Mouse (Mus musculus) heart, embryonic 14.5 days (tissue): Measurements from ENCODE around the gene Ifitm2. TPM values are rescaled to one million over a fixed set of nuclear protein-coding genes. Genes with fewer than 3 reads are reported as not detected.

Source experiments
- ATAC-seq: fragments of 200-750 bp; cut with Nextera tagmentation; 2 replicates; pipeline ENCODE4 v1.8.0; 2017; ENCODE audit warnings: low read depth, moderate TSS enrichment; ENCODE audit not compliant: insufficient number of reproducible peaks, insufficient read depth, low FRiP score
- H3K27ac ChIP-seq, 2 experiments: fragments of 200-500 bp in 1 of 2; fragments of 300-500 bp in 1 of 2; sonication (generic) in 1 of 2; replicated peaks in 1 of 2; 2 replicates each; pipeline ENCODE4 v1.5.1; 2012 to 2014; ENCODE audit warnings: low read depth in 2 of 2, low read length in 2 of 2, control low read depth in 1 of 2, mild to moderate bottlenecking in 1 of 2, mixed read lengths in 1 of 2; ENCODE audit not compliant: control insufficient read depth in 1 of 2, insufficient read depth in 1 of 2
- H3K27me3 ChIP-seq: fragments of 300-500 bp; sonication (generic); 2 replicates; pipeline ENCODE4 v1.6.1; 2014; ENCODE audit warnings: mild to moderate bottlenecking, low read length, control low read depth; ENCODE audit not compliant: control insufficient read depth, insufficient read depth
- H3K36me3 ChIP-seq: fragments of 300-500 bp; sonication (generic); 2 replicates; pipeline ENCODE4 v1.6.1; 2014; ENCODE audit warnings: mild to moderate bottlenecking, control low read depth, low read length, mixed read lengths; ENCODE audit not compliant: control insufficient read depth, insufficient read depth
- H3K4me1 ChIP-seq, 2 experiments: fragments of 200-500 bp in 1 of 2; fragments of 300-500 bp in 1 of 2; sonication (generic) in 1 of 2; 2 replicates each; pipeline ENCODE4 v1.6.1; 2012 to 2014; ENCODE audit warnings: low read length in 2 of 2, control low read depth in 1 of 2, mixed read lengths in 1 of 2; ENCODE audit not compliant: control insufficient read depth in 2 of 2, insufficient read depth in 2 of 2
- H3K4me2 ChIP-seq: fragments of 300-500 bp; sonication (generic); 2 replicates; pipeline ENCODE4 v1.6.1; 2014; ENCODE audit warnings: mild to moderate bottlenecking, low read length
- H3K4me3 ChIP-seq, 2 experiments: fragments of 200-500 bp in 1 of 2; fragments of 300-500 bp in 1 of 2; sonication (generic) in 1 of 2; 2 replicates each; pipeline ENCODE4 v1.5.1; 2012 to 2014; ENCODE audit warnings: low read length in 2 of 2, mild to moderate bottlenecking in 2 of 2, control low read depth in 1 of 2, low read depth in 1 of 2, moderate library complexity in 1 of 2; ENCODE audit not compliant: control insufficient read depth in 1 of 2, insufficient read depth in 1 of 2
- H3K9ac ChIP-seq: fragments of 300-500 bp; sonication (generic); 2 replicates; pipeline ENCODE4 v1.6.1; 2014; ENCODE audit warnings: mild to moderate bottlenecking, low read length
- H3K9me3 ChIP-seq: fragments of 300-500 bp; sonication (generic); 2 replicates; pipeline ENCODE4 v1.6.1; 2016; ENCODE audit warnings: low read length, control low read depth; ENCODE audit not compliant: control insufficient read depth
- WGBS: fragments of 180-500 bp; shearing (Covaris S2); extraction: QIAGEN DNeasy Blood & Tissue Kit; methylation state at CpG from one replicate; pipeline ENCODE4 v1.1.7; 2014; 5-methylcytosine and 5-hydroxymethylcytosine counted together
- polyA plus RNA-seq: library from polyadenylated mRNA; unstranded; fragments of >200 nt; fragmentation: Nextera tagmentation; extraction: Ambion mirVana; gene quantifications from 2 replicates; pipeline ENCODE4 v1.2.1, GENCODE M21; 2014

Gene Ifitm2
- 615 and 692 TPM in 2 replicates for polyA plus RNA-seq

DNA sequence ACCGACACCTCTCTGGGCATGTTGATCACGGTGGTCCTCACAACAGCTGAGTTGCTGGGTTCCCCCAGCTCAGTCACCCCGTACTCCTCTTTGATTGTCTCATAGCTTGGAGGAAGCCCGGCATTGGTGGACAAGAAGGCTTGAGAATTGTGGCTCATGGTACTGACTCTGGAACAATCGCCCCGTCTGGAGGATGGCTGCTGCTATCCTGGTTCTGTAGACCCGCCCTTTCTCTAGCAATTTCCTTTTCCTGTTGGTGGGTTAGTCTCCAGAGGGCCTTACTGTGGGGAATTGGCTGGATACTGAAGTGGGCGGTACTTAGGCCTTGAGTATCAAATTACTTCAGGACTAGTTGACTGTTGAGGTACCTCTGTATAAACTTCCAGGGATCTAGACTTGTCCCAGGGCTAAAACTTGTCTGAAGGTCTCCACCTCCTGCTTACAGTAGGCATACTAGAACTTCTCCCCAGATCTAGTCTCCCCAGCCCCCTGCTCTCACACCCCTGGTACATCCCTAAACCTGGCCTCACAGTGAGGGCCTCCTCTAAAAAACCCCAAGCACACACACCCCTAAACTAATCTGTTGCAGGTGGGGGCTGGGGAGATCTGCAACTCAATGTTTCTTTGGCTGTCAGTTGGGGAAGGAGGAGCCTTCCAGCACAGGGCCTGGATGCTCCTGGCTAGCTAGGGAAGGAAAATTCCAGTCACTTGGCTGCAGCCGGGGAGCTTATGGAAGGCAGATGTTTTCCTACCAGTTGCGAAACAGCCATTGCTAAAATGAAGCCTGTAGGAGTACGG, at the start of gene Ifitm2, which contains the start of gene Gm45717:
Ifitm2 (minus strand) TSS at position 230 of the 798 bp plus-strand sequence.
Gm45717 (minus strand) TSS at position 180 of the 798 bp plus-strand sequence.
- peak within 1 kb of the TSS; percentile 82 for H3K4me2 ChIP-seq
- H3K36me3 ChIP-seq, result 0 out of 2 replicates have a peak, but pooled peaks cover 7% of the 10 kb centered on the region
- H3K9ac ChIP-seq, result peak within 1 kb of the TSS; percentile 80
- H3K27me3 ChIP-seq, result no peaks in the 10 kb centered on the region
- WGBS, result 5% methylated on average over 11 of the region's 11 CpGs
- peak within 1 kb of the TSS; percentile 85 to 89 for H3K27ac ChIP-seq
- peak; percentile 83 for ATAC-seq
- H3K9me3 ChIP-seq, result no peaks in the 10 kb centered on the region
- H3K4me3 ChIP-seq, result peak within 1 kb of the TSS; percentile 57 to 63
- peaks cover 14 to 19% of the 10 kb centered on the region in 2 experiments for H3K4me1 ChIP-seq

DNA sequence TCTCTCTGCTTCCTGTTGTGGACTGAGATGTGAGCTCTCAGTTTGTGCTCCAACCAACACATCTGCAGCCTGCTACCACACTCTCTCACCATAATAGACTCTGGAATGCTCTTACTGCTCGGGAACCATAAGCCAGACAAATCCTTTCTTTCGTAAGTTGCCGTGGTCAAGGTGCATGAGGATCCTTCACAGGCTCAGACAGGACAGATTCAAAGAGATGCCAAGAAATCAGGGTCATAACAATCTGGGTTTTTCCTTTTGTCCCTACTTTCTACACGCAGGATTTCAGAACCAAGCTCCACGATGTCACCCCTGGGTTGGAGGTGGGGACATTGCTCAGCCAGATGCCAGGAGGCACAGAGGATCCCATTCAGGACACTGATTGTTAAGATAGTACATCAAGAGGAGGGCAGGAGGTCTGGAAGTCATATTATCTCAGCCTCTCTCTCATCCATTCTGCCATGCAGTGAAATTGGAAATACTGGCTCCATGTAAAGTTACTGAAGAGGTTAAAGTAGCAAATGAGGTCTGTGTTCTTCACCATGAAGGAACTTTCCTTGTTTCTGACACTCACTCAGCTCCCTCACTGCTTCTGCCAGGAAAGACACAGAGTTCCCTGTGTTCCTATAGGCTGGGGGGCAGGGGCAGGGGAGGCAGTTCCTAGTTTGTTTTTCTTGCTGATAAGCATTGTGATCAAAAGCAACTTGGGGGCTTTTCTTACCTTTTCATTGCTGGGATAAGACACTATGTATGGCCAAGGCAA, 47.6 kb upstream of the Ifitm2 start:
- ATAC-seq, result no peak
- H3K4me2 ChIP-seq, result no peak overlapping the region
- no peaks in the 10 kb centered on the region for H3K27me3 ChIP-seq
- H3K4me1 ChIP-seq, result no peaks in the 10 kb centered on the region
- no peaks in the 10 kb centered on the region for H3K9me3 ChIP-seq
- WGBS, result 64% methylated on average over 5 of the region's 5 CpGs
- H3K36me3 ChIP-seq, result no peaks in the 10 kb centered on the region
- H3K4me3 ChIP-seq, result no peak overlapping the region
- no peak overlapping the region for H3K27ac ChIP-seq
- no peak overlapping the region for H3K9ac ChIP-seq

DNA sequence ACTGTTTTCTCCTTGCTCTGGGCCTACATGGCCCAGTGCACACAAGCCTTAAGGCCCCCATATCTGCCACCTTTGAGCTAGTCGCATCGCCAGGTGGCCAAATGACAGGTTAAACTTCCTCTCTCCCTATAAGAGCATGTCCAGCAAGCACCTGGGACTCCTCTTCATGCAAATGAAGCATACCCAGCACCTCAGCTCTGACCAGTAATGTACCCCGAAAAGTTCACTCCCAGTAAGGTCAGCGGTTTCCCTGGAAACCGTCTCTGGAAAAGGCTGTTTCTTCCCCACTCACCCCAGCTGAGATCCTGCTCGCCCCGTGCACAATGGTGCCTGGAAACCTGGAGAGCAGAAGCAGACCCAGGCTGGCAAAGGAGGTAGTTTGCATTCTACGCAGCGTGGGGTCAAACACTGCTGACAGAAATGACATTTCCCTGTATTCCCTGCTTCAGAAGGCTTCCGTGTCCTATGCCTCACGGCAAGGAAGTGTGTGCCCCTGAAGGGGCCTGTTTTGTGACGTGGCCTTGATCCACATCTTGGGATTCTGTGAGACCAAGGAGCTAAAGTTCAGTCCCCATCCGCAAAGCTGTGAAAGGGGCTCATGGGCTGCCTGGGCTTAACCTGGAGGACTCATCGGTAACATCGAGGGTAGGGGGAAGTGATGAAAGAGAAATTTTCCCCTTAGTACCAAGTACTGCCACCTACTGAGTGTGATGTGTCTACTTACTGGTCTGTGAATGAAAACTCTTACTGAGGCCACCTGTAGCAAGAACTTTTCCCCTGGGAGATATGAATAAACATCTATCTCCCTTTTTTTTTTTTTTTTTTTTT, 45.3 kb upstream of the Ifitm2 start:
- no peaks in the 10 kb centered on the region for H3K4me1 ChIP-seq
- H3K9me3 ChIP-seq, result no peaks in the 10 kb centered on the region
- no peak overlapping the region for H3K4me3 ChIP-seq
- H3K36me3 ChIP-seq, result no peaks in the 10 kb centered on the region
- 68% methylated on average over 15 of the region's 15 CpGs for WGBS
- no peak overlapping the region for H3K9ac ChIP-seq
- H3K27me3 ChIP-seq, result no peaks in the 10 kb centered on the region
- ATAC-seq, result no peak
- H3K27ac ChIP-seq, result no peak overlapping the region
- H3K4me2 ChIP-seq, result no peak overlapping the region

DNA sequence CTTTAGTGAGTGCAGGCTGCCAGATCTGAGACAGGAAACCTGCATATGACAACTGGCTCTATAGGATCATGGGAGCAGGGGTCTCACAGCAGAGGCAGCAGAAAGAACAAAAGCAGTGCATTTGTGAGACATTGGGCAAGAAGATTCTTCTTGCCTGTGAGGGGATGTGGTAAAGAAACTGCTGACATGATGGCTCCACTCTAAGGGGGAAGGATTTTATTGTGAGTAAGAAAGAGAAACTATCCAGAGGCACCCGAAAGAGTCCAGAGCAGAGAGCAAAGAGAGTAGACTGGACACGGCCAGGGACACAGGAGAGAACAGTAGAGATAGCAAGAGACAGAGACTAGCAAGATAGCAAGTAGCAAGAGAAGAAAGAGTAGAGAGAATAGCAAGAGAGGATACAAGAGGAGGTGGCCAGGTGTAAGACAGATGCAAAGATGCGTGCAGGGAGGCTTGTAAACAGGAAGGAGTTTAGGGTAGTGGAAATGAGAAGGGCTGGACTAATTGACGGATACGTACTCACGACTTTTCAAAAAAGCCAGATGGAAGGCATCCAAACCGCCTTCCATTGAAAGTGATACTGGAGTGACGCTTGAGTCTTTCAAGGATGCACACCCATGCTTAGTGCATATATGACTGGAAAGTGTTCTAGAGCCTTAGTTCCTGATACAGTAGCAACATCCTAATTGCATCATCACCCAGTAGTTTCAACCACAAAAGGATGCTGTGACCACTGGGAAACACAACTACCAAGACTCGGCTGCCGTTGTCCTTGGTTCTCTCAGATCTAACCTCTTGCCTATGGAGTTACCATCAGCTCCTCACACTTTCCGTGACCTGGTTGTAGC, 43.3 kb upstream of the Ifitm2 start:
- H3K27ac ChIP-seq, result no peak overlapping the region
- no peak overlapping the region for H3K4me2 ChIP-seq
- no peaks in the 10 kb centered on the region for H3K9me3 ChIP-seq
- WGBS, result 77% methylated on average over 11 of the region's 11 CpGs
- no peaks in the 10 kb centered on the region for H3K36me3 ChIP-seq
- H3K9ac ChIP-seq, result no peak overlapping the region
- no peaks in the 10 kb centered on the region for H3K27me3 ChIP-seq
- no peak for ATAC-seq
- no peak overlapping the region for H3K4me3 ChIP-seq
- no peaks in the 10 kb centered on the region for H3K4me1 ChIP-seq

DNA sequence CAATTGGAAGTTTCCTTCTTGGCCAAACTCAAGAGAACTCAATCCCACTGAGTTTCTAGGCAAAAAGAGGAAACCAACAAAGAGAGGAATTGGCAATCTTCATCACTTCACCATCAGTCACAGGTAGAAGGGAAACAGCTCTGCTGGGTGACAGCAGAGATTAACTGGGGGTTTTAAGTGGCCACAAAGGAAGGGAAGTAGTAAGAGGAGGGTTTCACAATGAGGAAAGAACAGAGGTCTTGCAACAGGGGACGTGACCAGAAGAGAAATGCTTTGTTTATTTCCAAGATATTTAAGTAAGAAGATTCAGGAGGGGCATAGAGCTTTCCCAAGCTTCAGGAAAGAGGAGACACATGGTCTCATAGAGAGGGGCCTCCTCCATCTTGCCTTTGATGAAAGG, 42.0 kb upstream of the Ifitm2 start:
- Histone ChIP-seq H3K9me3 (no peaks in the 10 kb centered on the region), H3K27ac (no peak overlapping the region), H3K4me3 (no peak overlapping the region), H3K4me2 (no peak overlapping the region), H3K4me1 (no peaks in the 10 kb centered on the region), H3K9ac (no peak overlapping the region), H3K36me3 (no peaks in the 10 kb centered on the region), H3K27me3 (no peaks in the 10 kb centered on the region)
- 48% methylated on average over 1 of the region's 1 CpGs for WGBS
- ATAC-seq, result no peak

DNA sequence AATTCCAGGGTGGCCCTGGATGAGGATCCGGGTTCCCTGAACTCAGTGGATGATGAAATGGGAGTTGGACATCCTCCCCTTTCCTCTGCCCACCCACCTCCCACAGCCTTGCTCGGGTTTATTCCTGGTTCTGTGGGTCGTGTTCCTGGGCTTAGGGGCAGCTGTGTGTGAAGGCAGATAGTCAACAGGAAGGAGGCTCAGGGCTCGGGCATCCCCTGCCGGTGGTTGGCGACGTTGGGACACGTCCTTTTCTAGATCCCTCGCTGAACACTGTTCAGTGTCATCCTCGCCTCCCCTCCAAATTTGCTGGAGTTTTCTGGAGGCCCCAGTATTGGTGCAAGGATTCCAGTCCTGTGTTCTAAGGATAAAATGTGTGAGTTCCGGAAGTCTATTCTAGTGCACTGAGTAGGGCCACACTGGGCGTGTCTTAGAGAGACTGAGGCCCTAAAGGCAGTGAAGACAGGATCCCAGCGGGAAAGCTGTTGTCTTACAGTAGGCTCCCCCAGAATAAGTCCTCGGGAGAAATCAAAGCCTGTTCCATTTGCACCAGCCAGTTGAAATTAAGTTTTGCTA, 35.4 kb upstream of the Ifitm2 start:
- no peaks in the 10 kb centered on the region for H3K4me1 ChIP-seq
- H3K36me3 ChIP-seq, result no peaks in the 10 kb centered on the region
- H3K4me3 ChIP-seq, result no peak overlapping the region
- no peaks in the 10 kb centered on the region for H3K27me3 ChIP-seq
- H3K27ac ChIP-seq, result no peak overlapping the region
- H3K4me2 ChIP-seq, result no peak overlapping the region
- ATAC-seq, result no peak
- WGBS, result 74% methylated on average over 14 of the region's 14 CpGs
- no peaks in the 10 kb centered on the region for H3K9me3 ChIP-seq
- H3K9ac ChIP-seq, result no peak overlapping the region
